Mouse (Mus musculus): Measurements from ENCODE around the gene Tmem206. TPM values are rescaled to one million over a fixed set of nuclear protein-coding genes. Genes with fewer than 3 reads are reported as not detected.
A peak's percentile ranks its signal among the peaks of the same experiment; 100 is the strongest.

The Tmem206 gene
- total RNA-seq, 2 experiments from 2014 or later: 22.9 to 34.4 TPM

DNA sequence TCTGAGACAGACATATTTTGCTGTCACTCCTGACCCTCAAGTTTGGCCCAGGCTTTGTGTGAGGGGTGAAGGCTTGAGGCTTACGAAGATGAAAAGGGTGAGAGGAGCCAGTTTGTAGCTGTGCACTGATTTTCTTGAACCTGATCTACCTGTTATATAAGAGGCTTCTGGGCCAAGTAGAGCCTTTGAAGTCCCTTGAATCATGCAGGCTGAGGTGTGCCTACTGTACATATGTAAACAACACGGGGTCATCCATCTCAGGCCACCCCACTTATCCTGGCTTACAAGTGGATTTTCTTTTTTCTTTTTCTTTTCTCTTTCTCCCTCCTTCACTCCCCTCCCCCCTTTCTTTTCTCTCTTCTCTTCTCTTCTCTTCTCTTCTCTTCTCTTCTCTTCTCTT lies 22.9 kb downstream of the Tmem206 start:
- no peak for ATAC-seq (replicated peaks; ENCODE audit: low FRiP score, poor library complexity, severe bottlenecking)

DNA sequence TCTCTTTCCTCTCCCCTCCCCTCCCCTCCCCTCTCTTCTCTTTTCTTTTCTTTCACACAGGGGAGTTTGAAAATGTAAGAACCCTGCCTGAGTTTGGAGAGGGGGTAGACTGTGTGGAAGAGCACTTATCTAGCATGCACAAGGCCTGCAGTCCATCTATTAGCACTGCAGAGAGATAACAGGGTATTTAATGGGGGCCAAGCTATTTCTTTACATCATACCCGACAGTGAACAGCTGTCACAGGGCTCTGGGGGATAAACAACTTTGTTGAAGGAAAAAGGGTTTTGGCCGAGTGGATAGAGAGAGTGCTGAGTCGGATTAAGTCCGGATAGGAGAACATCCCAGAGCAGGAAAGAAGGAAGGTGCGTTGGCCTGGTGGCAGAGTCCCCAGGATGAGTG lies 23.3 kb downstream of the Tmem206 start:
- ATAC-seq (replicated peaks; ENCODE audit: low FRiP score, poor library complexity, severe bottlenecking): no peak

GRCm38 (mm10) chr1:191349486-191350037 lies 23.9 kb downstream of the Tmem206 start:
- ATAC-seq (replicated peaks; ENCODE audit: low FRiP score, poor library complexity, severe bottlenecking): no peak

GRCm38 (mm10) chr1:191350355-191350754 lies 24.6 kb downstream of the Tmem206 start:
- no peak for ATAC-seq (replicated peaks; ENCODE audit: low FRiP score, poor library complexity, severe bottlenecking)

- no peak for ATAC-seq (replicated peaks; ENCODE audit: low FRiP score, poor library complexity, severe bottlenecking)
Observed at GRCm38 (mm10) chr1:191352786-191353488, 27.2 kb downstream of the Tmem206 start.

- no peak for ATAC-seq (replicated peaks; ENCODE audit: low FRiP score, poor library complexity, severe bottlenecking)
Observed at GRCm38 (mm10) chr1:191353836-191354235, 28.1 kb downstream of the Tmem206 start.

DNA sequence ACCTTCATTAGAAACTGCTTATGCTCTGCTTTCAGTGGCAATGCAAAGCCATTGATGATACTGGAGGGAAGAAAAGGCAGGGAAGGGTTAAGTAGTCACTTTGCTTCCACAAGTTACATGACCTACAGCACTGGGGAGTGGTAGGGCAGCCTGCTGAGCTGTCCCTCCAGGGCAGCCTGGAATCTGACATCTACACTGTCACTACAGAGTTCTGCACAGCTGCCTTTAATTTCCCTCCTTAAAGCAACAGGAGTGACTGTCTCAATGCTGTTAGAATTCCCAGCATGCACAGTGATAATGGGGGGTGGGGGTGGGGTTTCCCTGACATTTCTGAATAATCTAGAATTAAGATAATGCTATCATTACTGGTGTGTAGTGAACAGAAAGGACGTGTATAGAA lies 31.2 kb downstream of the Tmem206 start:
- ATAC-seq (replicated peaks; ENCODE audit: low FRiP score, poor library complexity, severe bottlenecking): no peak

GRCm38 (mm10) chr1:191359478-191359877 lies 33.8 kb downstream of the Tmem206 start:
- no peak for ATAC-seq (replicated peaks; ENCODE audit: low FRiP score, poor library complexity, severe bottlenecking)

GRCm38 (mm10) chr1:191362412-191362811 lies 36.7 kb downstream of the Tmem206 start:
- no peak for ATAC-seq (replicated peaks; ENCODE audit: low FRiP score, poor library complexity, severe bottlenecking)

DNA sequence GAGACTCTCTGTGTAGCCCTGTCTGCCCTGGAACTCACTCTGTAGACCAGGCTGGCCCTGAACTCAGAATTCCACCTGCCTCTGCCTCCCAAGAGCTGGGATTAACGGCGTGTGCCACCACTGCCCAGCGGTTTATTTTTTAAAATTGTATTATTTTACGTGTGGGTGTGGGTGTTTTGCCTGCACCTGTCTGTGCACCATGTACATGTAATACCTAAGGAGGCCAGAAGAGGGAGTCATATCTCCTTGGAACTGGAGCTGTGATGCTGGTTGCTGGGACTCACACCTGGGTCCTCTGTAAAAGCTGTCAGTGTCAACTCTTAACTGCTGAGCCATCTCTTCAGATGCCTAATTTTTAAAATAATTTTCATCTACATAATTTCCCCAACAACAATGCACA lies 38.8 kb downstream of the Tmem206 start:
- peak; percentile 86 for ATAC-seq (replicated peaks; ENCODE audit: low FRiP score, poor library complexity, severe bottlenecking)

GRCm38 (mm10) chr1:191368193-191368592 lies 42.5 kb downstream of the Tmem206 start:
- no peak for ATAC-seq (replicated peaks; ENCODE audit: low FRiP score, poor library complexity, severe bottlenecking)

- ATAC-seq (replicated peaks; ENCODE audit: low FRiP score, poor library complexity, severe bottlenecking): no peak
Observed at GRCm38 (mm10) chr1:191369140-191369539, 43.4 kb downstream of the Tmem206 start.

DNA sequence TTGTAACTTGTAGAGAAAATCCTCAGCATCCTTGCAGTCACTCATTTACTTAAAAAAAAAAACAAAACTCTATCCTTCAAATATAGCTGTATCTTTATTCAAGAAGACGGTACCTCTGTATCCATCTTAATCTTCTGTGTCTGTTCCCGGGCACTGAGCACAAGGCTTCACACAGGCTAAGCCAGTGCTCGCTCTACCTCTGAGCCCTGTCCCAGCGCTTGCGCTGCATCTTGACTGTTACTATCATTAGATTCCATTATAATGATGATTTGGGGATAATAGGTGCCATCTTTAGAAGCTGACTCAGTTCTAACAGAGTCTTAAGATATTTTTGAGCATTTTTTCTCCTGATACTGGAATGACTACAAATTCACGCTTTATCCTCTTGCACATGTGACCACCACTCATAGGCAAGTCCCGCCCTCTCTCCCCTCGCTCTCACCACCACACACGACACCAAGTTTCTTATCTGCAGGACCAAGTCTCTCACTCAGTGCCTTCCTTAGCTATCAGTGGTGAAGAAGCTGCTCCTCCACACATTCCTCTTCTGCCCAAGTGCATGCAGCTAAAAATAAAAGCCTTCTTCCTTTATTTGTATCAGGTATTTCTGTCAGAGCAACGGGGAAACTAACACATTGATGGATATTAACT lies 49.4 kb downstream of the Tmem206 start:
- peak; percentile 72 for ATAC-seq (replicated peaks; ENCODE audit: low FRiP score, poor library complexity, severe bottlenecking)

- ATAC-seq (replicated peaks; ENCODE audit: low FRiP score, poor library complexity, severe bottlenecking): no peak
Observed at GRCm38 (mm10) chr1:191375644-191375998, 49.9 kb downstream of the Tmem206 start.

DNA sequence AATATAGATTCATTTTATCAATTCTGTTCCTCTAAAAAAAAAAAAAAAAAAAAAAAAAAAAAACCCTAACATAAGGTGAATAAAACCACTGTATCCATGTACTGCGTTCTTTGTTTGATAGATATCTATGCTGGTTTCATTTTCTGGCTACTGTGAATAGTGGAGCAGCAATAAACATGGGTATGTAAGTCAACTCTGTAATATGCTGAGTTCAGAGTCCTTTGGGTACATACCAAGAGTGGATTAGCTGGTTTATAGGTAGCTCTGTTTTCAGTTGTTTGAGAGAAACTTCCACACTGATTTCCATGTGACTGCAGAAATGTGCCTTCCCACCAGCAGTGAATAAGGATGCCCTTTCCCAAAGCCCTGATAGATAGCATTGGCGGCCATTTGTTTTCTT lies 52.4 kb downstream of the Tmem206 start:
- ATAC-seq (replicated peaks; ENCODE audit: low FRiP score, poor library complexity, severe bottlenecking): no peak

- no peak for ATAC-seq (replicated peaks; ENCODE audit: low FRiP score, poor library complexity, severe bottlenecking)
Observed at GRCm38 (mm10) chr1:191380843-191381242, 55.1 kb downstream of the Tmem206 start.

DNA sequence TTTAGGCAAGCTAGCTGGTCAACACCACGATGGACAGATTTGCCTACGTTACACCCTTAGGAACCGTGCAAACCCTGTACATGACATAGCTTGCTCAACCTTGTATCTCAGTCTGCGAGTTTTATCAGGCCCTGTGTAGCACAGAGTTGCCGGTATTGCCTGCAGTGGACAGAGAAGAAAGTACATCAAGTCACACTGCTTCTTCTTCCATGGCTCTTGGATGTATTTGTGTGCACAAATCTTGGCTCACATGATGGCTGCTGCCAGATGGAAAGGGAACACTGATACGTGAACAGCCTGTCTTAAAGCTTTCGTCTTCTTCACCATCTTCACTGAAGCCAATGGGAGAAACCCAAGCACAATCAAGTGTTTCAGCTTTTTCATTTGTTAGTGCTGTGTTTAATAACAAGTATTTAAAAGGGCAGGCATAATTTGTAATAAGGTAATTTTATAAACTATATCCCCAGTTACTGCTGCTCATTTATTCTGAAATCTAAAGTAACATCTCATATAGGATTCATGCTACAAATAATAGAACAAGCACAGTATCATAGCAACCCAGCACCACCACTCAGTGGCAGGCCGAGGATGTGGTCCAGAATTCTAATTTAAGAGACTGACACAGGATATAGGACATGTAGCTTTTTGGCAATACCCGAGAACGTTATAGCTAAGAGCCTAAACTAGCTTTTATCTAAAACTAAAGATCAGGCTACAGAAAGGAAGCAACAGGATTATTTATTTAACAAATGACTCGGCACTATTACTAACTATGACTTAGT lies 56.4 kb downstream of the Tmem206 start:
- ATAC-seq (replicated peaks; ENCODE audit: low FRiP score, poor library complexity, severe bottlenecking): no peak

GRCm38 (mm10) chr1:191384786-191385430 lies 59.2 kb downstream of the Tmem206 start:
- ATAC-seq (replicated peaks; ENCODE audit: low FRiP score, poor library complexity, severe bottlenecking): no peak

DNA sequence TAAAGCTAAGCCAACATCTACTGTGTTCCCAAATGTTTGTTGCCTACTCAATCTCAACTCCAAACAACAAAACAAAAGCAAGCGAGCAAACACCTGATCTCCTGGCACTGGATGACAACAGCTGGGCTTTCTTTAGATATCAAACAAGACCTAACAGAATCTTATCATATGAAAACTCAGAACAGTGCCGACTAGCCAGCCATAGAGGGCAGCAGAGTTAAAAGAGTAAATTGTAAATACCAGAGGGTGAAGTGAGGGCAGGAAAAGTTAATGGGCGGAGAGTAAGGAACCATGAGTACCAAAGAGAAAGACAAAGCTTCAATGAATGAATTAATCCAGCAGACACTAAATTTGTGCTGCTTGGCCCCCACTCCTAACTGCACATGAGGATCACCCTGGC lies 65.6 kb downstream of the Tmem206 start:
- ATAC-seq (replicated peaks; ENCODE audit: low FRiP score, poor library complexity, severe bottlenecking): peak; percentile 72

DNA sequence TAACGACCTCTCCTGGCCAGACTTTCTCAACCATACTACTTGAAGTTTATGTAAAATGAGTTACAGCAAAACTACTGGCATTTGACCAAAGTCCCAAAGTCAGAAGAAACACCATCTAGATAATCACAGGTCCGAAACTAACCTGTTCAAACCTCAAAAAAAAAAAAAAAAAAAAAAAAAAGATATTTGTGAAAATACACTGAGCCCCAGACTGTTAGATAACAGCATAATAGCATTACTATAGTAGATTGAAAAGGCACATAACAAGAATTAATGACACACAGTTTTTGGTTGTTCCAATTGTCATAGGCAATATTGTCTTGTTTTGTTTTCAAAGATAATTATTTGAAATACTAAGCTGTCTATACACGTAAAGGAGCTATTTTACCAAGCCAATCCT lies 67.8 kb downstream of the Tmem206 start:
- ATAC-seq (replicated peaks; ENCODE audit: low FRiP score, poor library complexity, severe bottlenecking): no peak

Measured in erythroid progenitor cell, adult 5-6 weeks (primary cell).